Mouse (Mus musculus): ENCODE results near the gene Tesk1. TPM values are rescaled to one million over a fixed set of nuclear protein-coding genes. Genes with fewer than 3 reads are reported as not detected.

Gene Tesk1
- polyA plus RNA-seq, 1 experiment, result 25.8 TPM

DNA sequence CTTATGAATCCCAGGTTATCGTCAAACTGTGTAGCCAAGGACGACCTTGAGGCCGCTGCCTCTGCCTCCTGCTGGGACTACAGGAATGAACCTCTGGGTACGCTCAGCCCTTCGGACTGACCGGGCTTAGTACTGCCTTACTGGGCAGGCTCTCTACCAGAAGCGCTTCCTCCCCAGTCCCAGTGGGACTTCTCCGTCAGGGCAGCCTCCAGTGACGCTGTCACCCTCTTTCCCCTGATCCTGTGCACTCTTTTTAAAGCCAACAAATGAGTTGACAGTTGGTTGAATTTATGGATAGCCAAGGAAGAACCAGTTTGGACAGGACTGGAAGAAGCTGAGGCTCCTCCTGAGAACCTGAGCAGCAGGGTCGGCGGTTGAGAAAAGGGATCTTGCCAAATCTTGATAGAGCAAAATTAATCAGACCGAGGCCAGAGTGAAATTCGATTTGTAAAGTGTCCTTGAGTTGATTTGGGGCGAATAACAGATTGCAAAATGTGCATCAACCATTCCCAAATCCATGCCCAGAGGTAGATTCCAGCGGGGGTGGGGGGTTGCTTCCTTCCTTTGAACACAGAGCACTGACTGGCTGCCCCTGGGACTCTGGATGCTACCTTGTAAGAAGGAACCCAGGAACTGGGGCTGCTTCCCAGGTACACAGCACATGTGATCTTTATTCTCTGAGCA, 22.6 kb upstream of the Tesk1 start:
- no peak for DNase-seq (ENCODE audit: low spot score)

DNA sequence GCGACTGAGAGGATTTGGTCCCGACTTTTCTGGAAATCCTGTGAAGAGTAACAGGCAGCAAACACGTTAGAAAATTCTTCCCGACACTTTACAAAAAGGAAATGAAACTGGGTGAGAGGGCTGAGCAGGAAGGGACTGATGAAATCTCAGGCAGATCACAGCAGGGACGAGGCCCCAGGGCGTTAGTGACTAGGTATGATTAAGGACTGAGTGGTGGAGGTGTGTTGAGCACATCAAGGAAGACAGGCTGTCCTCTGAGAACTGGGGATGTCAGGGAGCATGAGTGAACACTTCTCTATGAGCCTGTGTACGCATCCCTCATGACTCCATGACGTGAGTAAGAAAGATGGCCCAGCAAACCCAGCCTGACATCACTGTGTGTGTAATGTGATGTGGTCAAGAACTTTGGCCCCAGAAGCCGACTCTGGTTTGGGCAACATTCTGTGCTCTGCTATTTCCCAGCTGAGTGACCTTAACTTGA, 21.9 kb upstream of the Tesk1 start:
- DNase-seq (ENCODE audit: low spot score), result no peak

DNA sequence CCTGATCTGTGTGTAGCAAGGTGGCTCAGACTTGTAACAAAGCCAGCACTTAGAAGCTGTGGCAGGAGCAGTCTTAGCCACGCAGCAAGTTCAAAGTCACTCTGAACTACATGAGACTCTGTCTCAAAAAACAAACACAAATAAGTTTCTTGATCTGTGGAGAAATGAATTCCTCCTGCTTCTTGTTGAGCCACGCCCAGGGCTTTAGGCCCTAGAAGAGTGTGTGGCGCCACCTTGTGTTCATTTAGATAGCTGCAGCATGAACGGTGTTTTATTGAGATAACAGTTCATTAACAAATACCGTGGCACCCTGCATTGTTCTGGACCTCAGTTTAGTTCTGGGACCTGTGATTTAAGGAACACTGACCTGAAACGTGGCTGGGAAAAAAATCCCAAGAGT, 21.4 kb upstream of the Tesk1 start:
- DNase-seq (ENCODE audit: low spot score), result no peak

DNA sequence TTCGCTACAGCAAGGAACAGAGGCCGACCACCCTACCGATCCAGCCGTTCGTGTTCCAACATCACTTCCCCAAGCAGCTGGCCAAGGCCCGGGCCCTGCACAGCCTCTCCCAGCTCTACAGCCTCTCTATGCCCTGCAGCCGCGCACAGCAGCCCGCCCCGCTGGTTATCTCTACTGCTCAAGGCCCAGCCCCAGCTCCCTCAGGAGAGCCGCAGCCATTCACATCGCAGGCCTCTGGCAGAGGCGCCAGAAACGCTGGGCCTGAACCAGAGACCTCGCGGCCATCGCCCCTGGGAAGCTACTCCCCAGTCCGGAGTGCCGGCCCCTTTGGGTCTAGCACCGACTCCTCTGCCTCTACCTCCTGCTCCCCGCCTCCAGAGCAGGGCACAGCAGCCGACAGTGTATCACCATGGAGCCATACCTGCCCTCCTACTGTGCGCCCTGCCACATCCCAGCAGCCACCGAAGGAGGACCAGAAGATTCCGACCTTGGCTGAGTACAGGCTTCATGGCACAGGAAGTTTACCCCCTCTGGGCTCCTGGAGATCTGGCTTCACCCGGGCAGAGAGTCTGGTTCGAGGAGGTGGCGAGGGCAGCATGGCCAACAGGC, 20.0 kb upstream of the Tesk1 start:
- no peak for DNase-seq (ENCODE audit: low spot score)

DNA sequence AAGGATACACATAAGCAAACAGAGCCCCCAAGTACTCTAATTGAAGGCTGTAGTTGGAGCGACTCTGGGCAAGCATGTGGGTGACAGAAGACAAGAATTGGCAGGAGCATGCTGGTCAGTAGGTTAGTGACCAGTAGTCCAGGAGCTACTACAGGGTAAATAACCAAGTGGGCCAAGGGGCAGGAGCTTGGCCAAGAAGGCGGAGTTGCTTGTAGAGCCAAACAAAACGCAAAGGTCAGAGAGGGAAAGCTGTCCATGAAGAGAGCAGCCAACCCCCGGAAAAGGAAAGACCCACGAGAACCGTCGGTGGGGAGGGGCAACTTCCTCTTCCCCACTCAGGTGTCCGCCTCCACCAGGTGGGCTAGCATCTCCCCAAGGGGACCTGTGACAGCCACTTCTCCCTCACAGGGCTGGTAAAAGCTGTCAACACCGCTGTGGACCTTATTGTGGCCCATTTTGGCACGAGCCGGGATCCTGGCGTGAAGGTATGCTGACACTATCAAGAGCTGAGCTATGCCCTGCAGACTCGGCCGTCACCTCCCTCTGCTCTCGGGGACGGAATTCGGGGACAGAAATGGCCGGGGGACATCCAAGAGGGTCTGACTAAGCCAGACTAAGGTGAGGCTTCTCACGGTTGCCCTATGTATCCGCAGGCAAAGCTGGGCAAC, 18.3 kb upstream of the Tesk1 start:
- DNase-seq (ENCODE audit: low spot score), result no peak

DNA sequence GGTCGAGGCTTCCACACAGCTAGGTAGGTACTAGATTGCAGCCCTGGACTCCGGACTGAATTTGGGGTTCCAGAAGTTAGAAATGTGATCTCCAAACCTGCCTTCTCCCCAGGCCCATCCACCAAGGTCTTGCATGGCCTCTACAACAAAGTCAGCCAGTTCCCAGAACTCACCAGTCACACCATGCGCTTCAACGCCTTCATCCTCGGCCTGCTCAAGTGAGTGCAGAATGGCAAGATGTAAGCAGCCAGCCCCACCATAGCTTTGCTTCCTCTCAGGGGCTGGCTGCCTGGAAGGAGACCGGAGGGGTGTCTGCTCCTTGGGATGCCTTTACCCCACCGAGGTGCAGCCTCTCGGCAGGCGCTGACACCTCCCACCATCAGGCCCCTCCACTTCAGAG, 17.7 kb upstream of the Tesk1 start:
- DNase-seq (ENCODE audit: low spot score), result no peak

DNA sequence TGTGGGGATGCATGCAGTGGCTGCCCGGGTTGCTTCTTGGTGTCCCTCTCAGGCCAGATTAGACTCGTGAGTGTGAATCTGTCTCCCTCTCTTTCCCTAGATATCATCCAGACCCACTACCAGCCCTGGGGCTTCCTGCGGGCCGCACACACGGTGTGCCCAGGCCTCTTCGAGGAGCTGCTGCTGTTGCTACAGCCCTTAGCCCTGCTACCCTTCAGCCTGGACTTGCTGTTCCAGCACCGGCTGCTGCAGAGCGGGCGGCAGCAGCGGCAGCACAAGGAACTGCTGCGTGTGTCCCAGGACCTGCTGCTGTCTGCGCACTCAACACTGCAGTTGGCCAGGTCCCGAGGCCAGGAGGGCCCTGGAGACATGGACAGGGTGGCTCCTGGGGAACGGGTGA, 16.5 kb upstream of the Tesk1 start:
- DNase-seq (ENCODE audit: low spot score), result no peak

DNA sequence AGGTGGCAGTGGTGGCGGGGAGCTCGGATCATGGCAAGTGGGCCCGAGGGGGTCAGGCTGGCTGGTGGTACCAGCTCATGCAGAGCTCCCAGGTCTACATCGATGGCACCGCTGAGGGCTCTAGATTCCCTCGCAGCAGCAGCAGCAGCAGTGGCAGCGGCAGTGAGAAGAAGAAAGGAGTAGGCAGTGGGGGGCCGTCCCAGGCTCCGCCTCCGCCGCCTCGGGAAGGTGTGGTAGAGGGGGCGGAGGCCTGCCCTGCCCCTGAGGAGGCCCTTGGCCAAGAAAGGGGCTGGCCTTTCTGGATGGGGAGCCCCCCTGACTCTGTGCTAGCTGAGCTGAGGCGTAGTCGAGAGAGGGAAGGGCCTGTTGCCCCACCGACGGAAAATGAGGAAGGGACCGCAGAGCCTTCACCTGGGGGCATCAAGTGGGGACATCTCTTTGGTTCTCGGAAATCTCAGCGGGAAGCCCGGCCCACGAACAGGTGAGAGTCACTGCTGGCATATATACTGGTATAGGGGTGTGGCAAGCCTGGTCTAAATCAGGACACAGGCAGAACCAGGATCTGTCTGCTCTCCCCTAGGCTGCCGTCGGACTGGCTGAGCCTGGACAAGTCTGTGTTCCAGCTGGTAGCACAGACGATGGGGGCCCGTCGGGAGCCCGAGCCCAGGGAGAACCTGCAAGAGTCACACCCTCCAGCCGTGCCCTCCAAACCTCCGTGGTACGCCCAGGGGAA, 15.9 kb upstream of the Tesk1 start:
- no peak for DNase-seq (ENCODE audit: low spot score)

DNA sequence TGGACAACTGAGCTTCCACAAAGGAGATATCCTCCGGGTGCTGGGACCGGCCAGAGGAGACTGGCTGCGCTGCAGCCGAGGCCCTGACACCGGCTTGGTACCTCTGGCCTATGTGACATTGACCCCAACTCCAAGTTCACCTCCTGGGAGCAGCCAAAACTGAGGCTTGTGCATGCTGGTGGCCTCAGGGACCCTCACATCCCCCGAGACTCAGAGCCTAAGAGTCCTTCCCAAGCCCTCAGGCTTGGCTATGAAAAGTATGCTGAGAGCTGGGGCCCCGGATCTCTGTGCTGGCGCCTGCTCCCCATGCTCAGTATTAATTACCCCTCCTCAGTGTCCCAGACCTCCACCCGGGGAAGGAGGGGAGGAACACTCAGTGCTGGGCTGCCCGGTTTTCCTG, 15.3 kb upstream of the Tesk1 start:
- no peak for DNase-seq (ENCODE audit: low spot score)

DNA sequence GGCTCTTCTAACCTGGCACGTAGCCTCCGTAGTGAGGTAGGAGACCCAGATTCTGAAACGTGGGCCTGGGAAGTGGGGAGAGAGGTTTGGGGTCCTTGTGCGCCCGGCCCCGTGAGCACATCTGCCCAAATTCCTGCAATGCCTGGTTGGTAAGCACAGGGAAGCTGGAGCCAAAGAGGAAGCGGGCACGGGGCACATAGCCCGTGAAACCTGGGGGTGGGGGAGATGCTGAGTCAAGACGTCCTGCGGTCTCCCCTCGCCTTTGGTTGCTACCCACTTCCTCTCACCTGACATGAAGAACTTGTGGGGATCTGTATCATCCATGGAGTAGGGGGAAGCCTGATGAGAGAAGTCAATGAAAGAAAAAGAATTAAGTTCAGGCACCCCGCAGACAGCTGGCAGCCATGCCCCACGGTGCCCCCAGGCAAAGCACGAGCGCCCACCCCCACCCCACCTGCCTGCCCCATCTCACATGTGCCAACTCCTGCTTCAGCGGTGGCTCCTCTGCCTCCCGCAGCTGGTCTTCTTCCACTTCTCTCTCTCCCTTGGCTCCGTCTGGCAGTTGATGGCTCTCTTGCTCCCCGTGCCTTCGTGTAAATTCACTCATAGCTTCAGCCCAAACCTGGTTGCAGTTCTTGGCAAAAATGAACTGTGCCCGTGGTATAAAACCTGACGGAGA, 14.1 kb upstream of the Tesk1 start:
- DNase-seq (ENCODE audit: low spot score), result no peak

DNA sequence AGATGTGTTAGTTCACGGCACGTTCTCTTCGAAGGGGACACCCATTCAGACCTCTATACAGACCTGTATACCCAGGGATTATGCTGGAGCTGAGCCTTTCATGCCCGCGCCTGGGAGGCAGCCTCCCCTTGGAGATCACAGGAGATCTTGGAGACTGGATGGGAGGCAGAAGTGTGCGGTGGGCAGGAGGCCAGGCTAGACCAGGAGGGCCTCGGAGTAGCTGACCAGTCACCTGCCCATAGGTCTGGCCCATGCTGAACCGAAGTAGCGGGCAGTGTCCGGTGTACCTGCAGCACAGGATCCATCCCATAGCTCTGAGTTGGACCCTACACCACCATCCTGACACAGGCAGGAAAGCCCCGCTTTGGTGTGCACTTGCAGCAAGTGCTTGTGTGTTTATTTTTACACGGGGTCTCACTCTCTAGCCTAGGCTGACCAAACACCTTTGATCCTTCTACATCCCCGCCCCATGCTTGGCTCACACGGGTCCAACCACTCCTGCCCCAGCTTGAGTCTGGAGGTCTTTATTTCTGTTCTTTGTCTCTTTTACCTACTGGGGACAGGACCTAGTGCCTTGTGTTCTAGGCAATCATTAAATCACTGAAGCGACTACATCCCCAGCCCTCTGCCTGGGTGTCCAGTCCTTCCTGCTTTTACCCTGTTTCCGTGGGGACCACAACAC, 13.4 kb upstream of the Tesk1 start:
- DNase-seq (ENCODE audit: low spot score), result no peak

DNA sequence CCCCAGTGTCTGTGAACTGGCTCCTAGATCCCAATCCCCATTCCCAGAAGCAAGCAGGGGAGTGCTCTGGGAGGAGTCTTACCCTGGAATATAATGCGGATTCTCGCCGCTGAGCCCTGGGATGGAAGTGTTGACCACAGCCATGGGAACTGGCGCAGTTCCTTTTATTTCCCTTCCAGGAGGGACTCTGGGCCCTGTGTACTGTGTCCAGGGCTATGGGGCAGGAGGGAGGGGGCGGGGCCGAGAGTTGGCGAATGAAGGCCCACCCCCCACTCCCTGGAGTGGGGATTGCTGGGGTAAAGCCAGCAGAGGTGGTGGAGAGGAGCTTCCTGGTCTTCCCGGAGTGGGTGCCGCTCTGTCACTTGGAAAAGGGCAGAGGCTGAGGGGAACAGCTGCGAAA, 12.8 kb upstream of the Tesk1 start, which contains the start of gene Fam166b:
Gene Fam166b (minus strand): TSS at position 189 of the 400 bp plus-strand sequence.
- DNase-seq (ENCODE audit: low spot score), result no peak

DNA sequence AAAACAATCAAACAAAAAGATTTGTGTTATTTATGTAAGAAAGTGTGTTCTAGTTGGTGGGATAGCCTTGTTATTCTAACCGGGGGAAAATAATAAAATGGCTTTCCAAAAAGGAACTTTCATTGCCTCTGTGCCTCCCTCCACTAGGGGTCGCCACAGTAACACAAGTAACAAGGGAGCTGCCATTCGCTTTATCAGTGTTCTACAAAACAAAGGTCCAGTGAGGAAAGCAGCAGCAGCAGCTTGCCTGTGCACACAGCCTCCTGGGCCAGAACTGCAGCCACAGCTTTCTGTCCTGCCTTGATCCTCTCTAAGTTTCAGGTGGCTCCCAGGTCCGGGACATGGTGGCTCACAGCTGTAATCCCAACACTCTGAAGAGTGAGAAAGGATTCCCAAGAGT, 10.0 kb upstream of the Tesk1 start:
- DNase-seq (ENCODE audit: low spot score), result no peak

DNA sequence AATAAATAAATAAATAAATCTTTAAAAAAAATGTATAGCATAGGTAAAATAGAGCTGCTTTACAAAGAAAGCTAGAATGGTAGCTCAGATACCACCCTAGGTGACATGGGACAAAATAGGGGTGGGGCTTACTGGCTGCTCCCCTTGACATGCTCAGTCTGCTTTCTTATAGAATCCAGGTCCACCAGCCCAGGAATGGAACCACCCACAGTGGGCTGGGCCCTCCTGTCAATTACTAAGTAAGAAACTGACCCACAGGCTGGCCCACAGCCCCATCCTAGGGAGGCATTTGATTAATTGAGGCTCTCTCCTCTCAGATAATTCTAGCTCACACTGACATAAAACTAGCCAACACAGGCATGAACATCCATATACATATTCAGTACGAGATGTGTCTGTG, 8.9 kb upstream of the Tesk1 start:
- DNase-seq (ENCODE audit: low spot score), result no peak

DNA sequence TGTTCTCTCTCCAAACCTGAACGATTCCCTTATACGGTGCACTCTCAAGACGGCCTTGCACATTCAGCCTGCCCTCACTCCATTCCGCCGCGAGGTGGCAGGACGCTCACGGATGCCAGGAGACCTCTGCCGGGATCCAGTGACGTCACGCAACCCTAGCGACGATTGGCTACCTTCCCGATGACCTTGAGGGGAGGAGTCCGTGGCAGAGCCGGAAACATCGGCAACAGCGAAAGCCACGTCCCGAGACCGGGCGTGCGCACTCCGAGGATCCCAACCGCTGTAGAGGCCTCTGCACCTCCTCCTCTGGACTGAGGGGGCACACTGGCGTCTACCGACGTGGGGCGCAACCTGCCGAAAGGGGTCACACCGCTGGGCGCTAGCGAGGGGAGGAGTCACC, 305 bp downstream of the Tesk1 start:
- DNase-seq (ENCODE audit: low spot score), result peak; percentile 95

DNA sequence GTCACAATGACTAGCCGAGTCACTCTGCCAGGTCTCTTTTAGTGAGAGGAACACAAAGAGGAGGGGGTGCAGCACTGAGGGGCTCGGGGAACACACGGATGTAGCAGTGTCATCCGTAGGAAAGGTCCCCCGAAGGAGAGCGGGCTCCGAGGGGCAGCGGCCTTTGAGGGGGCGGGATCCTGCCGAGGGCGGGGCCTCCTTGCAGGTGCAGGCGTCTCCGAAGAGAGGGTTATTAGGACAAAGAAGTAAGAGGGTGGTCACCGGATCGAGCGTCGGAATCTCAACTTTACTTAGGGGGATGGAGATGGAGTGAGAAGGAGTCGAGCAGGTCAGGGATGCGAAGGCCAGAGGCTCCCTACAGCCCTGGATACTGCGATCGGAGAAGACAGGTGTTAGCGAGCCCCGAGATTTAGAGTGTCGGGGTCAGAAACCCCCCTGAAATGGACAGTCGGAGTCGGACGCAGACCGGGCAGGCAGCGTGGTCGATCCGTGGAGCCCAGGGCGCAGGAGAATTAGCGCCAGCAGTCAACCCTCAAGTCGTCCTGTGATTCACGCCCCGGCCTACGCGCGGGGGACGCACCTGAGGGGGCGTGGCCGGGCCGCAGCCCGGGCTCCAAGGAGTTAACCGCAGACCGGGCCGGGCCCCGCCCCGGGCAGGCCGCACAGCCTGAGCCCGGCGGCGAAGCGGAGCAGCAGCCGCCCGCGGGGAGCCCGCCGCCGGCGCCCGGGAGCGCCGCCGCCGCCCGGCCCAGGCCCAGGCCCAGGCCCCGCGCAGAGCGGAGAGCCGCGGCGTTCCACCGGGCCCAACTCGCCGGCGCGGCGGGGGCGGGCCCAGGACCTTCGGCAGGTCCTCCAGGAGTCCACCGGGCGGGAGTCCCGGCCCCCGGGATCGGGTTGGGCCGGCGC, 970 bp downstream of the Tesk1 start:
- peak; percentile 68 for DNase-seq (ENCODE audit: low spot score)

DNA sequence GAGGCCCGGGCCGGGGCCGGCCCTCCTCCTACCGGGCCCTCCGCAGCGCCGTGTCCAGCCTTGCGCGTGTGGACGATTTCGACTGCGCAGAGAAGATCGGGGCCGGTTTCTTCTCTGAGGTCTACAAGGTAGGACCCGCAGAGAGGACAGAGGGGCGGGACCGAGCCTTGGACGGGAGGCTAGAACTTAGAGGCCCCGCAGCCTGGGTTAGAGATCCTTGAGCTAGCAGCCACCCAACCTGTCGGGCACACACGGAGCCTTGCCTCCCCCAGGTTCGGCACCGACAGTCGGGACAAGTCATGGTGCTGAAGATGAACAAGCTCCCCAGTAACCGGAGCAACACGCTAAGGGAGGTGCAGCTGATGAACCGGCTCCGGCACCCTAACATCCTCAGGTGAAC, 1.8 kb downstream of the Tesk1 start:
- peak; percentile 51 for DNase-seq (ENCODE audit: low spot score)

DNA sequence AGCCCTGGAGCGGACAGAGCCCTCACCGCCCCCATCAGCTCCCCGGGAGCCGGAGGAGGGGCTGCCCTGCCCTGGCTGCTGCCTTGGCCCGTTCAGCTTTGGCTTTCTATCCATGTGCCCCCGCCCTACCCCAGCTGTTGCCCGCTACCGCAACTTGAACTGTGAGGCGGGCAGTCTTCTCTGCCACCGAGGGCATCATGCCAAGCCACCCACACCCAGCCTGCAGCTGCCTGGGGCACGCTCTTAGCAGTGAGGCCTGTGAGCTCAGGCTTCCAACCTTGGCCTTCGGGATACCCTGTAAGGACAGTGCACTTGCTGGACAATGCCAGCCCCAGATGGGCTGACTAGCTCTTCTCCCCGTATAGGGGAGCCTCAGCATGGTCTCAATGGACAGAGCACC, 5.5 kb downstream of the Tesk1 start:
- DNase-seq (ENCODE audit: low spot score), result no peak

DNA sequence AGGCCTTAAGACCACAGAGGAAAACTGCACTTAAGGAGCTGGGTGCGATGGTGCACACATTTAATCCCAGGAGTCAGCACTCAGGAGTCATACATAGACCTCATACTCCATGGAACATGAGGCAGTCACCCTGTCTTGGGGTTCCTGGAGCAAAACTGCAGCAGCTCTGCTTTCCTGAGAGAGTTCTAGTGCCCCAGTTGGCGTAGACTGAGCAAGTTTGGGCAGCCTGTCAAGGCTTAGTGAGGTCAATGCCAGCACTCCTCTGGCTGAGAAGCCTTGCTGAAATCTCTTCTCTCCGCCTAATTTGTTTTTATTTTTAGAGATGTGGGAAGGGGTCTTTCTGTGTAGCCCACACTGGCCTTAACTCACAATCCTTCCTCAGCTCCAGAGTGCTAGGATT, 6.8 kb downstream of the Tesk1 start:
- no peak for DNase-seq (ENCODE audit: low spot score)

DNA sequence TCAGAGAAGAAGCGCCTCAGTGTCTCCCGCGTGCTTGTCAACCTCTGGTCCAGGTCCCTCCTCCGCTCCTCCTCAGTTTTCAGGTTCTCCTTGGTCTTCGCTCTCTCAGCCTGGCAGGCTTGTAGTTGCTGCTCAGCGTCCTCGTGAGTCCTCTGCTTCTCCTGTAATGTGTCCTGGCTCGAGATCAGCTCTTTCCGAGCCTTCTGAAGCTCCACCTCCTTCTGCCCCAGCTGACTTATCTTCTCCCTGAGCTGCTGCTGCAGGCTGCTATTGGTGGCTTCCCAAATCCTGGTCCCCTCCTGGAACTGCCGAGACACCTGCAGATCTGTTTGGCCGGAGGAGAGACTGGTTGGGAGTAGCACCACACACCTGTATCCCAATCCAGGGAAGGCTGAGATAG, 10.6 kb downstream of the Tesk1 start:
- DNase-seq (ENCODE audit: low spot score), result no peak
